In the genomic region with DNA sequence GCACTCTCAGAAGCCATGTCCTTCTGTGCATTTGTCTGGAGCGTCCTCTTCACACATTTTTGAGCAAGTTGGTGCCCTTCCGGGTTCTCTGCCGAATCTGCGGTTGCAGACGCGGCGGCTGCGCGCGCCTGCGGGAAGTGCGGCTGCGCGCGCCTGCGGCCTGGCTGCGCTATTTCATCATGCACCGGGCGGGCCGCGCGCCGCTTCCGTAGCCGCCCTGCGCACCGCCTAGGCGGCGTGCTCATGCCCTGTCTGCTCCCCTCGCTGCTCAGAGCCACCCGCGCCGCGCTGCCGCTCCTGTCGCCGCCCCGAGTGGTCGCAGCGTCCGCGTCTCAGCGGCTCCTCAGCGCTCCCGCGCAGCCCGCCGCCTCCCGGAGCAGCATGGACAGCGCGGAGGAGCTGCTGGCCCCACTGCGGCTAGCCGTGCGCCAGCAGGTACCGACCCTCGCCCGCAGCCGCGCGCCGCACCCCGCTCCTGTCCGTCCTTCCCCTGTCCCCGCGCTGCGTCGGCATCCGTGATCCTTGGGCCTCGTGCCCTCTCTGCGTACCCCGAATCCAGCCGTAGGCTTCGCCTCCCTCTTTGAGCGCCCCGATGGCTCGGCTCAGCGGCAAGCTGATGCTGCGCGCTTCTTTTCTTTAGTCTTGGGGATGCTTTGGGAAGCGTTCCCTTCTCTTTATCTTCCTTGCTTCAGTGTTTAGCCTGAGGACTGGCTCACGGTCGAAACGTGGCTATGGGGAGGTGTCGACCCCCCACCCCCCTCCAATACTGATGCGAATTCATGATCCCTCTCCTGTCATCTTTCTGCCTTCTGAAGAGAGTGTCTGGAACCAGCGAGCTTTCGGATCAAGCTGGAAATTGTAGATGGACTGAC, we compare ENCODE assay signal across 1 mouse cellular context.
A peak's percentile ranks its signal among the peaks of the same experiment; 100 is the strongest.
TF ChIP-seq lines count a peak whose summit lies in the region.

Gars (plus strand) TSS at position 209 of the 872 bp plus-strand sequence.

TF ChIP-seq in CH12.LX, 34 proteins besides CTCF, POLR2A, EP300 and RAD21 (continued from another document):
- TF ChIP-seq POLR2AphosphoS2 (IDR thresholded peaks at IDR 0.05; ENCODE audit: low read depth, low read length) (no peak; the same call in 1 of the 2 replicates), MAFK (IDR thresholded peaks at IDR 0.05; ENCODE audit: insufficient replicate concordance, low read length) (no peak), MEF2A (IDR thresholded peaks at IDR 0.05; ENCODE audit: borderline replicate concordance, low read depth, low read length) (peak; percentile 55), ZMIZ1 (IDR thresholded peaks at IDR 0.05; ENCODE audit: low read depth, low read length) (peak; percentile 86), MAZ (IDR thresholded peaks at IDR 0.05; ENCODE audit: low read depth, low read length) (no peak), PAX5 (IDR thresholded peaks at IDR 0.05; ENCODE audit: low read length) (no peak), KAT2A (IDR thresholded peaks at IDR 0.05; ENCODE audit: insufficient replicate concordance, low read length) (peak; percentile 86; the same call in 1 of the 2 replicates), GABPA (IDR thresholded peaks at IDR 0.05; ENCODE audit: insufficient replicate concordance, low read depth, low read length) (no peak; the same call in 1 of the 2 replicates), ELF1 (IDR thresholded peaks at IDR 0.05; ENCODE audit: low read depth, low read length) (peak; percentile 100), IRF4 (IDR thresholded peaks at IDR 0.05; ENCODE audit: low read depth, low read length) (no peak), CHD2 (IDR thresholded peaks at IDR 0.05; ENCODE audit: low read length) (no peak), USF2 (conservative IDR thresholded peaks at IDR 0.05; ENCODE audit: low read depth, low read length) (no peak), UBTF (IDR thresholded peaks at IDR 0.05; ENCODE audit: low read depth, low read length) (peak; percentile 84), MYC (IDR thresholded peaks at IDR 0.05; ENCODE audit: low read depth, low read length) (peak; percentile 74; the same call in 1 of the 2 replicates), RCOR1 (conservative IDR thresholded peaks at IDR 0.05; ENCODE audit: low read depth, low read length) (no peak), ZKSCAN1 (IDR thresholded peaks at IDR 0.05; ENCODE audit: borderline replicate concordance, low read depth, low read length) (no peak), BHLHE40 (IDR thresholded peaks at IDR 0.05; ENCODE audit: low read depth, low read length) (no peak; the same call in 1 of the 2 replicates), E2F4 (IDR thresholded peaks at IDR 0.05; ENCODE audit: insufficient replicate concordance, low read depth, low read length) (0 out of 2 replicates have a peak, but pooled peaks have one; percentile 50), MXI1 (IDR thresholded peaks at IDR 0.05; ENCODE audit: low read depth, low read length) (peak; percentile 82; the same call in 1 of the 2 replicates), HCFC1 (IDR thresholded peaks at IDR 0.05; ENCODE audit: low read depth, low read length) (peak; percentile 87), NELFE (IDR thresholded peaks at IDR 0.05; ENCODE audit: low read depth, low read length) (peak; percentile 88; the same call in 1 of the 2 replicates), ZC3H11A (IDR thresholded peaks at IDR 0.05; ENCODE audit: low read depth, low read length) (peak; percentile 77; the same call in 1 of the 2 replicates), SIN3A (IDR thresholded peaks at IDR 0.05; ENCODE audit: low read length) (peak; percentile 93), ZNF384 (IDR thresholded peaks at IDR 0.05; ENCODE audit: low read depth, low read length) (no peak), JUN (IDR thresholded peaks at IDR 0.05; ENCODE audit: insufficient read depth, low read depth, low read length) (no peak), TBP (conservative IDR thresholded peaks at IDR 0.05; ENCODE audit: low read depth, low read length) (peak; percentile 76), CHD1 (IDR thresholded peaks at IDR 0.05; ENCODE audit: low read depth, low read length) (no peak), SMC3 (IDR thresholded peaks at IDR 0.05; ENCODE audit: low read depth, low read length) (no peak), JUND (conservative IDR thresholded peaks at IDR 0.05; ENCODE audit: low read depth, low read length) (no peak), MAX (IDR thresholded peaks at IDR 0.05; ENCODE audit: low read length) (peak; percentile 88), NRF1 (IDR thresholded peaks at IDR 0.05; ENCODE audit: low read depth, low read length) (peak; percentile 93)
